Mouse (Mus musculus) forebrain, embryonic 16.5 days (tissue): ENCODE measurements around the gene Slco2b1. TPM values are rescaled to one million over a fixed set of nuclear protein-coding genes. Genes with fewer than 3 reads are reported as not detected.

ENCODE experiments used
- ATAC-seq: fragments of 200-750 bp; cut with Nextera tagmentation; 2 replicates; pipeline ENCODE4 v1.8.0; 2017; ENCODE audit warnings: mild to moderate bottlenecking, moderate library complexity
- H3K27ac ChIP-seq: fragments of 300-500 bp; sonication (generic); 2 replicates; pipeline ENCODE4 v1.5.1; 2014; ENCODE audit warnings: low read length, control low read depth
- H3K27me3 ChIP-seq: fragments of 300-500 bp; sonication (generic); replicated peaks from 2 replicates; pipeline ENCODE4 v1.6.1; 2014; ENCODE audit warnings: low read length; ENCODE audit not compliant: control insufficient read depth, insufficient read depth
- H3K36me3 ChIP-seq: fragments of 300-500 bp; sonication (generic); 2 replicates; pipeline ENCODE4 v1.6.1; 2014; ENCODE audit not compliant: control insufficient read depth, insufficient read depth
- H3K4me1 ChIP-seq: fragments of 300-500 bp; sonication (generic); replicated peaks from 2 replicates; pipeline ENCODE4 v1.6.1; 2014; ENCODE audit warnings: low read length; ENCODE audit not compliant: control insufficient read depth, insufficient read depth
- H3K4me2 ChIP-seq: fragments of 300-500 bp; sonication (generic); 2 replicates; pipeline ENCODE4 v1.6.1; 2014; ENCODE audit warnings: mild to moderate bottlenecking, low read length, control low read depth
- H3K4me3 ChIP-seq: fragments of 300-500 bp; sonication (generic); replicated peaks from 2 replicates; pipeline ENCODE4 v1.5.1; 2014; ENCODE audit warnings: mild to moderate bottlenecking, low read length, control low read depth
- H3K9ac ChIP-seq: fragments of 300-500 bp; sonication (generic); replicated peaks from 2 replicates; pipeline ENCODE4 v1.6.1; 2014; ENCODE audit warnings: low read depth, low read length, control low read depth
- H3K9me3 ChIP-seq: fragments of 300-500 bp; sonication (generic); 2 replicates; pipeline ENCODE4 v1.6.1; 2016; ENCODE audit warnings: low read length; ENCODE audit not compliant: control insufficient read depth
- WGBS: fragments of 180-500 bp; shearing (Covaris S2); extraction: QIAGEN DNeasy Blood & Tissue Kit; methylation state at CpG from one replicate; pipeline ENCODE4 v1.1.7; 2014; 5-methylcytosine and 5-hydroxymethylcytosine counted together
- polyA plus RNA-seq: library from polyadenylated mRNA; unstranded; fragments of >200 nt; fragmentation: Nextera tagmentation; extraction: Ambion mirVana; gene quantifications from 2 replicates; pipeline ENCODE4 v1.2.1, GENCODE M21; 2015

The Slco2b1 gene
- polyA plus RNA-seq, 1 experiment from 2014 or later = 5.0 TPM

DNA sequence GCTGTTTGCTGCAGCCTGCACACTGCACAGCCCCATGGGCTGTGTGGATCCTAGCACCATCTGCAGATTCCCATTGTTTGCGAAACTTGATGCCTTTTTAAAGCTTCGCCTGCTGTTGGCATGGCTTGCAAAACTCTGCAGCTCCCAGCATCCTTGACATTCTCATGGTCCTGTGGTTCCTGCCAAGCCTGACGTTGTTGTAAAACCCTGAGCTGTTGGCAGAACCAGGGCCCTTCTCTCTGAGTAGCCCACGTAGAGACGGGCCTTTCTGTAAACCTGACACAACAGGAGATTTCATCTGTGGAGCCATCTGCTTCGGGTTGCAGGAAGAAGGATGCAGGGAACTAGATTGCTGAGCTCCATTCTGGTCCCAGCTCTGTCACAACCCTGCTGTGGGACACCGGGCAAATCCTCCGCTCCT lies 2.8 kb downstream of the Slco2b1 start:
- Histone ChIP-seq H3K27me3 (no peaks in the 10 kb centered on the region), H3K4me1 (peaks cover 4% of the 10 kb centered on the region; the same call in 1 of the 2 replicates), H3K9ac (no peak overlapping the region), H3K4me3 (no peak overlapping the region), H3K36me3 (no peaks in the 10 kb centered on the region), H3K4me2 (no peak overlapping the region), H3K27ac (no peak overlapping the region), H3K9me3 (no peaks in the 10 kb centered on the region)
- 54% methylated on average over 8 of the region's 8 CpGs for WGBS
- ATAC-seq = peak; percentile 49; the same call in 1 of the 2 replicates

DNA sequence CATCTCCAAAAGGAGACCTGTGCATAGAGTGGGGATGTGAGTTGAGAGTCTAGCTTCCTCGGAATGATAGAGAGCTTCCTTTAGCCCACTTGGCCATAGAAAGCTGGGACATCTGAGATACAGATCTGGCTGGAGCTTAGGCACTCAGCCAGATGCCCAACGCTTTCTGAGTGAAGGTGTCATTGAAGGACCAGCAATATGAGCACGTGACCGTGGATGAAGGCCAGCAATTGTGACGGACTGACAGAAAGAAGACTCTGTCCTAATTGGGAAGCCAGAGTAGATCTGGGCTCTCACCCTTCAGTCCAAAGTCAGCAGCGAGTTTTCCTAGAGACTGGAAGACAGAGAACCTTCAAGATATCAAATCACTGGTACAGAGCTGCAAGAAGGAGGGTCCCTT lies 3.5 kb downstream of the Slco2b1 start:
- ATAC-seq = no peak
- Histone ChIP-seq H3K27me3 (no peaks in the 10 kb centered on the region), H3K9me3 (no peaks in the 10 kb centered on the region), H3K4me3 (no peak overlapping the region), H3K9ac (no peak overlapping the region), H3K4me2 (no peak overlapping the region), H3K4me1 (peaks cover 4% of the 10 kb centered on the region; the same call in 1 of the 2 replicates), H3K27ac (no peak overlapping the region), H3K36me3 (no peaks in the 10 kb centered on the region)
- WGBS = 83% methylated on average over 6 of the region's 6 CpGs

DNA sequence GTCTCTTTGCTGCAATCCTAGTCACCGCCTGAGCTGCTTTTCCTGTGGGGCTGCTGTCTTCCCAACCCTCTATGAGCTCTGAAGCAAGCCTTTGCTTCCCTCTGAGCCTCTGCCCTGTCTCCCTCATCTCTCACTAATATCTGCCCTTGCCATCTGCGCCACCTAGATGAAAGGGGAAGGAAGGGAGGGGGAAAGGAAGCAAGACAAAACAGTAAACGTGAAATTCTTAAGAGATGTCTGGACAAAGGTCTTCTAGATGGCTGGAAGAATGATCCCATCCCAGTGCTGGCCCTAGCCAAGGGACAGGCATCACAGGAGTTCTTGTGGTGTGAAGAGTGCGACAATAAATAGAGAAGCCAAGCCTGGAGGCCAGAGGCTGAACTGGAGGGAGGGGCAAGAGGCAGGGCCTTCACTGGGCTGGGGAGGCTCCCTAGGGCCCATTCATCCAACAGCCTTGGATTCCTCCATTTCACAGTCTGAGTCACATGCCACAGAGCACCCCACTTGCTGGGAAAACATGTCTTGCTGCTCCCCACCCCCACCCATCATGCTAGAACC lies 4.0 kb downstream of the Slco2b1 start:
- Histone ChIP-seq H3K9me3 (no peaks in the 10 kb centered on the region), H3K4me3 (no peak overlapping the region), H3K9ac (no peak overlapping the region), H3K27me3 (no peaks in the 10 kb centered on the region), H3K4me1 (peaks cover 4% of the 10 kb centered on the region; the same call in 1 of the 2 replicates), H3K36me3 (no peaks in the 10 kb centered on the region), H3K4me2 (no peak overlapping the region), H3K27ac (no peak overlapping the region)
- no peak for ATAC-seq
- 45% methylated on average over 4 of the region's 4 CpGs for WGBS

DNA sequence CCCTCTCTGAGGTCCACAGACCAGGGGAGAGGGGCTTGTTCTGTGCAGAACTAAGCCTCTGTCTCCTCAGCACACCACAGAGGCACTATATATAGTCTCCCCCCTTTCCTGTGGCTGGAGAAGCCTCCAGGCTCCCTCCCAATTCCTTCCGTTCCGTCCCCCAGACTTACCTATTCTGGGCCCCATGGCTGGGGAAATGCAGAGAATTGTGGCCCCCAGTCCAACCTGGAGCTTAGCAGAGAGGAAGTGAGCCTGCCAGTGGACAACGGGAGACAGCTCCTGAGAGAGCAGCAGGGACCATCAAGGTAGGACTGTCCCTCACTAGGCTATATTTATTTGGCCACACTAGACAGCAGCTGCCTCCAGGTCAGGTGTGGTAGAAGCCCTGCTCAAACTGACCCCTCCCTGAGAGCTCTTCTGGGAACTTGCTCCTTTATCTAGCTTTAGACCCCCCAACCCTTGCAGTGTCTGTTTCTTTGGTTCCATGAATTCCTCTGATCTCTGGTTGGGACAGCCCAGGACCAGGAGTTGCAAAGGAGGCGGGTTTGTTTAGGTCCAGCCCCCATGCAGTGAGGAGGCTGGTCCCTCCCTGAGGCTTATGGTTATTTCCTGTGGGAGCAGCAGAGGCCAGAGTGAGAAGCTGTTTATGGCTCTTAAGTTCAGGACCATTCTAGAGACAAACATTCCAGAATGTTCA lies 4.7 kb downstream of the Slco2b1 start:
- Histone ChIP-seq H3K36me3 (no peaks in the 10 kb centered on the region), H3K27me3 (no peaks in the 10 kb centered on the region), H3K4me3 (no peak overlapping the region), H3K4me2 (no peak overlapping the region), H3K27ac (no peak overlapping the region), H3K9ac (no peak overlapping the region), H3K9me3 (no peaks in the 10 kb centered on the region), H3K4me1 (peaks cover 4% of the 10 kb centered on the region; the same call in 1 of the 2 replicates)
- WGBS = 66% methylated on average over 4 of the region's 4 CpGs
- ATAC-seq = no peak

DNA sequence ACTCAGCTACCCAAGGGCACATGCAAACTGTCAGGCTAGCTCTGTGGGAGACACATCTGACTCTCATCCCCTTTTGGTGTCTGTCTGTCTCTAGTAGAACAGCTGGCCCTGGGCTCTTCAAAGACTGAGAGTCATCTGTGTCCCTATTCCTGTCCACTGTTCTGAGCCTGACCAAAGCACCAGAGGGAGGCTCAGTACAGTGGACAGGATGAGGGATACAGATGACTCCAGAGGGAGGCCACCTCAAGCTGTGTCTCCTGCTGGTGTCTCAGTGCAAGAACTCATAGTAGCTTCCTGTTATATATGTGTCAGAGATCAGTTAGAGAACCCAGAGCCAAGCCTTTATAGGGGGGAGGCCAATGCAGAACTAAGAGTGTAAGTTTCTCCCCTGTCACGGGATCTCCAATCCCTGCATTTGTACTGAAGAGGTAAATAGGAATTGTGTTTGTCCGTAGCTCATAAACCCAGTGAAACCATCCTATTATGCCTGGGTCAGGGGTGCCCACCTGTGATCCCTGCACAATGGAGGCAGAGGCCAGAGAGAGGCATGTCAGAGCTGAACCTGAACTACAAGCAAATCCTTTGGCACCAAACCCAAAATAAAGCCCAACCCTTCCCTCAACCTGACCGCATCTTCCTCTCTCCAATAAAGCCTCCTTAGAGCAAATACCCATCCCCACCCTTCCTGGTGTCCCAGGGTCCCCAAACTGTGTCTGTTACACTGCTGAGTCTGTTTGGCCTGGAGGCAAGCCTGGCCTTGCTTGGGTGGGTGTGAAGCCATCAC lies 6.2 kb downstream of the Slco2b1 start:
- Histone ChIP-seq H3K4me3 (no peak overlapping the region), H3K27me3 (no peaks in the 10 kb centered on the region), H3K27ac (no peak overlapping the region), H3K9me3 (no peaks in the 10 kb centered on the region), H3K36me3 (no peaks in the 10 kb centered on the region), H3K9ac (no peak overlapping the region), H3K4me1 (peaks cover 4% of the 10 kb centered on the region; the same call in 1 of the 2 replicates), H3K4me2 (no peak overlapping the region)
- no peak for ATAC-seq
- WGBS = 77% methylated on average over 3 of the region's 3 CpGs

DNA sequence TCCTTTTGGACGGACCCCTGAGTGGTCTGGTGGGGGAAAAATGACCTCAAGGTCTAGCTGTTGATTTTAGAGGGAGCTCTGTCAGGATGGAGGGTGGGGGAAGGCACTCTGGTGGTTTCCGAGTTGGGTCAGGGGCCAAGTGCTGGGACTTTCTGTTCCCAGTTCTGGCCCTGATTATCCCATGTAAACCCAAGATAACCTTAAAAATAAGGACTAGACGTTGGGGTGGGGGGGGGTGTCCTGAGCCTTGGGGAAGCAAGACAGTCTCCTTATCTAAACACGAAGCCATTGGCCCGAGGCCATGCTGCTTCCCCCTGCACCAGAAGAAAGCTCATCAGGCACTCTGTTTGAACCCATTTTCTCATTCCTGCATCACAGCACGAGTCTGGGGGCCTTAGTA lies 8.9 kb downstream of the Slco2b1 start:
- no peak for ATAC-seq
- 43% methylated on average over 6 of the region's 6 CpGs for WGBS

DNA sequence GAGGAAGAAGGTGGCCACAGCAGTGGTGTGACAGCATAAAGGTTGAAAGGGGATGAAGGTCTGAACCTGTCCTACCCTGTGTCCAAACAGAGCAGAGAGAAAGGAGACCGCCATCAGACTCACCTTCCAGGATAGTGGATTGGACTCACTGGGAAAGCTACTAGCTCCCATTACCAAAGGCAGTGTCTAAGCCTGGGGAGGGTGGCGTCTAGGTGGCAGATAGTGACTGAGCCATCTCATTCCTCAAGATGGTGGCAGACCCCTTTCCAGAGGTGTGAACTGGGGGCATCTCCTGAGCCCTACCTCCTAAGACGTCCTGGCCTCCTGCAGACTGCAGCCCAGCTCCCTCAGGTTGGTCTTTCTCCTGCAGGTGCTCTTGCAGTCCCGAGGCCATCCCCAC lies 10.5 kb downstream of the Slco2b1 start:
- H3K4me1 ChIP-seq = no peaks in the 10 kb centered on the region; the same call in 1 of the 2 replicates
- H3K36me3 ChIP-seq = no peaks in the 10 kb centered on the region
- WGBS = 84% methylated on average over 4 of the region's 4 CpGs
- no peaks in the 10 kb centered on the region for H3K9me3 ChIP-seq
- H3K27ac ChIP-seq = no peak overlapping the region
- H3K4me3 ChIP-seq = no peak overlapping the region
- H3K4me2 ChIP-seq = no peak overlapping the region
- ATAC-seq = no peak
- no peak overlapping the region for H3K9ac ChIP-seq
- no peaks in the 10 kb centered on the region for H3K27me3 ChIP-seq

More for the DNA sequence above, 8.9 kb downstream of the Slco2b1 start:
- Histone ChIP-seq H3K4me1 (no peaks in the 10 kb centered on the region; the same call in 1 of the 2 replicates), H3K27me3 (no peaks in the 10 kb centered on the region), H3K27ac (no peak overlapping the region), H3K9ac (no peak overlapping the region), H3K36me3 (no peaks in the 10 kb centered on the region), H3K9me3 (no peaks in the 10 kb centered on the region), H3K4me2 (no peak overlapping the region), H3K4me3 (no peak overlapping the region)

DNA sequence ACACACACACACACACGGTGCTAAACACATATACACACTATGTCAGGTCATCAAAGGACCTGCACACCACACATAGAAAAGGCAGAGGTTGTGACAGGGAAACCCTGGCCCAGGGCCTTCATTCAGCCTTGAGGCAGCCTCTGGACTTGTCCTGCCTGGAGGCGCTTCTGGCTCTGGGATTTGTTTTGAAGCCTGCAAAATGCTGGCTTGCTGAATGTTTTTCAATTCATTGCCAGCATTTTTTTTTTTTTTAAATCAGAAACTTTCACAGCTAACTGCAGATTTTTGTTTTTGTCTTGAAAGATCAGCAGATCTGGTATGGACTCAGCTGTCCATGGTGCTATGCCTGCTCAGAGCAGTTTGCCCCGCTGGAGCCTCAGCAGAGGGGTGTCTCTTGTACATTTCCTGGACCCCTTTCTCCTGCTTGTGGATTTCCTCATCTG lies 11.4 kb downstream of the Slco2b1 start:
- no peaks in the 10 kb centered on the region for H3K27me3 ChIP-seq
- no peak overlapping the region for H3K4me3 ChIP-seq
- H3K4me1 ChIP-seq = no peaks in the 10 kb centered on the region; the same call in 1 of the 2 replicates
- ATAC-seq = no peak
- H3K27ac ChIP-seq = 0 out of 2 replicates have a peak overlapping the region, but pooled peaks have one; percentile 41
- no peaks in the 10 kb centered on the region for H3K36me3 ChIP-seq
- no peaks in the 10 kb centered on the region for H3K9me3 ChIP-seq
- H3K9ac ChIP-seq = no peak overlapping the region
- 66% methylated on average over 3 of the region's 3 CpGs for WGBS
- no peak overlapping the region for H3K4me2 ChIP-seq

DNA sequence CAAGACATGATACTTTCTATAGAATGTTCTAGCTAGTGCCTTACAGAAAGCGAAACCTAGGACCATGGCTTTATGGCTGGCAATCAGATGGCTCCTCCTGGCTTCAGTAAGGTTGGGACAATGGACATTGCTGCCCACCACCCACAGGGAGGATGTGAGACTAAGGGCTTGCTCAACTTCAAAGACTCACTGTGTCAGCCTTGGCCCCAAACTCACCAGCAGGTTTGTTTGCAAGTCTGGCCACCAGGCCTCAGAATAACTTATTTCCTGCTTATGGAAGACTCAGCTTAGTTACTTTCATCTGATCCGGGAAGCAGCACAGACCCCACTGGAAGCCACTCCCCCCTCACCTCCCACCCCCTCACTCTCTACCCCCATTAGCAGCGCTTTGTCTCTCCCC lies 12.0 kb downstream of the Slco2b1 start:
- no peak for ATAC-seq
- no peak overlapping the region for H3K27ac ChIP-seq
- WGBS = 61% methylated on average over 3 of the region's 3 CpGs

More for the DNA sequence above, 12.0 kb downstream of the Slco2b1 start:
- H3K27me3 ChIP-seq = no peaks in the 10 kb centered on the region
- no peaks in the 10 kb centered on the region for H3K9me3 ChIP-seq
- no peak overlapping the region for H3K4me2 ChIP-seq
- no peak overlapping the region for H3K9ac ChIP-seq
- no peaks in the 10 kb centered on the region for H3K36me3 ChIP-seq
- H3K4me1 ChIP-seq = no peaks in the 10 kb centered on the region; the same call in 1 of the 2 replicates
- no peak overlapping the region for H3K4me3 ChIP-seq
